ENCODE assay signal across 12 mouse cellular contexts in the genomic region with DNA sequence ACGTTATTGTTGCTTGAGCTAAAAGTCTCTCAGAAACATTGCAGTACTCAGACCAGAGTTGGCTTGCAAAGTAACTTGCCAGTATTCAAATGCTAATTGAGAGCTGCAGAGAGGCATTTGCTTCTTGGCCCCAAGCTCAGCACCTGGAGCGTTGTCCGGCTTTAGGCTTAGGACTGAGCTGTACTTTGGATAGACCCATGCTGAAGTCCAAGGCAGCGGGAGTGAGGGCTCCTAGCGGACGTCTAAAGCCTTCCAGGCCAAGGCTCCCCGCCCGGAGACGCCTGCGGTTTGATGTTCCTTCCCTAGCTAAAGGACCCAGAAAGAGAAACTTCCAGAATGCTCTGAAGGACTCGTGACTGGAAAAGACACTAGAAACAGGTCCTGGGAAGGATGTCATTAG. TPM values are rescaled to one million over a fixed set of nuclear protein-coding genes. Genes with fewer than 3 reads are reported as not detected.
A peak's percentile ranks its signal among the peaks of the same experiment; 100 is the strongest.
DNase-seq lines count a peak whose midpoint lies in the region; ATAC-seq and TF ChIP-seq lines count a peak whose summit lies in the region.
"Had no signal": no experiment of that assay in that cellular context is flagged by ENCODE, and none has a peak within 500 bp of the region (broad histone marks: within the 10 kb centered on the region; RNA-seq: fewer than 3 reads in every experiment).

No protein-coding gene starts in this region.

- no peak for DNase-seq in heart, postnatal 0 days (ENCODE audit: low spot score)
- no peak for DNase-seq in heart, adult 11 months
- DNase-seq in embryonic facial prominence, embryonic 14.5 days (ENCODE audit: low spot score): peak; percentile 17
- no peak for DNase-seq in frontal cortex, postnatal 14 days (ENCODE audit: low spot score in 2 of 2)
- no peak for DNase-seq in urinary bladder, postnatal 10 days (ENCODE audit: low spot score)
- DNase-seq in gastrocnemius, adult 18-20 months (ENCODE audit: low spot score): no peak
- DNase-seq: thymus, postnatal 36 days had no signal

- WGBS in heart, postnatal 0 days: under 1% methylated on average over 11 of the region's 11 CpGs
- 3% methylated on average over 11 of the region's 11 CpGs for WGBS in embryonic facial prominence, embryonic 14.5 days
- WGBS in kidney, embryonic 15.5 days: 3% methylated on average over 11 of the region's 11 CpGs
- 2% methylated on average over 11 of the region's 11 CpGs for WGBS in neural tube, embryonic 12.5 days

- H3K27me3 ChIP-seq in heart, postnatal 0 days (ENCODE audit: control insufficient read depth, insufficient read depth, low read length): peaks cover 55% of the 10 kb centered on the region
- H3K27me3 ChIP-seq in embryonic facial prominence, embryonic 14.5 days (replicated peaks; ENCODE audit: control insufficient read depth, insufficient read depth, low read length): peaks cover 60% of the 10 kb centered on the region
- peaks cover 68% of the 10 kb centered on the region for H3K27me3 ChIP-seq in kidney, embryonic 15.5 days
- peaks cover 65% of the 10 kb centered on the region for H3K27me3 ChIP-seq in neural tube, embryonic 12.5 days (replicated peaks)

- no peak; the same call in 1 of the 2 replicates for TF ChIP-seq CTCF in heart, postnatal 0 days (IDR thresholded peaks at IDR 0.05; ENCODE audit: low read depth)

- H3K27ac ChIP-seq in heart, postnatal 0 days (ENCODE audit: low read depth): no peak overlapping the region
- H3K27ac ChIP-seq in embryonic facial prominence, embryonic 14.5 days (replicated peaks; ENCODE audit: low read depth, low read length): no peak overlapping the region
- H3K27ac ChIP-seq in kidney, embryonic 15.5 days: no peak overlapping the region
- H3K27ac ChIP-seq in neural tube, embryonic 12.5 days: no peak overlapping the region

- peak overlapping the region; percentile 56; the same call in 1 of the 2 replicates for H3K4me2 ChIP-seq in heart, postnatal 0 days (ENCODE audit: low read depth, low read length)
- H3K4me2 ChIP-seq in embryonic facial prominence, embryonic 14.5 days (ENCODE audit: low read depth, low read length): peak overlapping the region; percentile 57
- peak overlapping the region; percentile 62 for H3K4me2 ChIP-seq in kidney, embryonic 15.5 days
- H3K4me2 ChIP-seq in neural tube, embryonic 12.5 days (replicated peaks): peak overlapping the region; percentile 55

- 0 out of 2 replicates have a peak, but pooled peaks have one; percentile 35 for ATAC-seq in heart, postnatal 0 days (ENCODE audit: insufficient read depth, low read depth)
- ATAC-seq in embryonic facial prominence, embryonic 14.5 days (ENCODE audit: low read depth): no peak
- no peak for ATAC-seq in kidney, embryonic 15.5 days (replicated peaks; ENCODE audit: low FRiP score)
- ATAC-seq in neural tube, embryonic 12.5 days (ENCODE audit: low FRiP score, low read depth): no peak

- peak overlapping the region; percentile 32 for H3K4me3 ChIP-seq in heart, postnatal 0 days (ENCODE audit: low read depth, low read length)
- peak overlapping the region; percentile 31 for H3K4me3 ChIP-seq in embryonic facial prominence, embryonic 14.5 days (ENCODE audit: low read depth, low read length)
- H3K4me3 ChIP-seq in kidney, embryonic 15.5 days (replicated peaks): peak overlapping the region; percentile 38
- peak overlapping the region; percentile 20; the same call in 1 of the 2 replicates for H3K4me3 ChIP-seq in neural tube, embryonic 12.5 days
- H3K4me3 ChIP-seq: myocyte had no signal

- H3K9me3 ChIP-seq in heart, postnatal 0 days (replicated peaks; ENCODE audit: control insufficient read depth, low read length): no peaks in the 10 kb centered on the region; the same call in 1 of the 2 replicates
- H3K9me3 ChIP-seq in embryonic facial prominence, embryonic 14.5 days (ENCODE audit: control insufficient read depth, low read length): no peaks in the 10 kb centered on the region
- peaks cover 4% of the 10 kb centered on the region; the same call in 1 of the 2 replicates for H3K9me3 ChIP-seq in kidney, embryonic 15.5 days (replicated peaks)
- no peaks in the 10 kb centered on the region for H3K9me3 ChIP-seq in neural tube, embryonic 12.5 days

- H3K36me3 ChIP-seq in heart, postnatal 0 days (replicated peaks; ENCODE audit: control insufficient read depth, insufficient read depth, low read length): no peaks in the 10 kb centered on the region
- no peaks in the 10 kb centered on the region for H3K36me3 ChIP-seq in embryonic facial prominence, embryonic 14.5 days (ENCODE audit: control insufficient read depth, insufficient read depth, low read length)
- H3K36me3 ChIP-seq in kidney, embryonic 15.5 days: no peaks in the 10 kb centered on the region
- H3K36me3 ChIP-seq in neural tube, embryonic 12.5 days: no peaks in the 10 kb centered on the region

- H3K9ac ChIP-seq in heart, postnatal 0 days (replicated peaks; ENCODE audit: low read depth, low read length): no peak overlapping the region
- no peak overlapping the region for H3K9ac ChIP-seq in embryonic facial prominence, embryonic 14.5 days (ENCODE audit: low read depth, low read length)
- no peak overlapping the region for H3K9ac ChIP-seq in kidney, embryonic 15.5 days
- no peak overlapping the region for H3K9ac ChIP-seq in neural tube, embryonic 12.5 days

- H3K4me1 ChIP-seq in heart, postnatal 0 days (ENCODE audit: control insufficient read depth, insufficient read depth): no peaks in the 10 kb centered on the region
- H3K4me1 ChIP-seq in embryonic facial prominence, embryonic 14.5 days (ENCODE audit: control insufficient read depth, insufficient read depth, low read length): peaks cover 16% of the 10 kb centered on the region
- peaks cover 35% of the 10 kb centered on the region for H3K4me1 ChIP-seq in kidney, embryonic 15.5 days
- H3K4me1 ChIP-seq in neural tube, embryonic 12.5 days: peaks cover 6% of the 10 kb centered on the region

- no peak for TF ChIP-seq EP300 in heart, postnatal 0 days (IDR thresholded peaks at IDR 0.05; ENCODE audit: low read depth)

RNA-seq across cellular contexts. Expression of gene Galr2, which starts 1.4 kb away (rescaled TPM):
- not detected in 2 replicates for total RNA-seq in heart, postnatal 0 days (2014; rRNA removed; ENCODE audit: low replicate concordance)
- polyA plus RNA-seq in heart, postnatal 0 days (2015; fragmentation: Nextera tagmentation; extraction: Ambion mirVana): 0.05 TPM in 2 replicates
- 0.29 and 0.60 TPM in 2 replicates for polyA plus RNA-seq in embryonic facial prominence, embryonic 14.5 days (2014; fragmentation: Nextera tagmentation; extraction: Ambion mirVana)
- 0.22 and 0.32 TPM in 2 replicates for polyA plus RNA-seq in kidney, embryonic 15.5 days (2015; fragmentation: Nextera tagmentation; extraction: Ambion mirVana)
- 1.4 and 2.0 TPM in 2 replicates for polyA plus RNA-seq in neural tube, embryonic 12.5 days (2016; fragmentation: Nextera tagmentation; extraction: Ambion mirVana)
- under 1 TPM in 1 of 2 experiments, not detected in 1; 0.19 TPM for total RNA-seq in gastrocnemius, adult 18-20 months (2021)
- total RNA-seq: hematopoietic stem cell, adult 5-6 weeks had no signal
- polyA plus RNA-seq: G1E had no signal

RNA-seq across cellular contexts. Expression of gene Srp68, which starts 8.1 kb away (rescaled TPM):
- total RNA-seq in heart, postnatal 0 days (2014; rRNA removed; ENCODE audit: low replicate concordance): 28.1 and 33.6 TPM in 2 replicates
- polyA plus RNA-seq in heart, postnatal 0 days (2015; fragmentation: Nextera tagmentation; extraction: Ambion mirVana): 47.8 and 48.2 TPM in 2 replicates
- polyA plus RNA-seq in embryonic facial prominence, embryonic 14.5 days (2014; fragmentation: Nextera tagmentation; extraction: Ambion mirVana): 91.9 and 92.5 TPM in 2 replicates
- 91.3 and 96.5 TPM in 2 replicates for polyA plus RNA-seq in kidney, embryonic 15.5 days (2015; fragmentation: Nextera tagmentation; extraction: Ambion mirVana)
- 85.3 and 88.4 TPM in 2 replicates for polyA plus RNA-seq in neural tube, embryonic 12.5 days (2016; fragmentation: Nextera tagmentation; extraction: Ambion mirVana)
- 10 to 100 TPM; 82.5 to 88.8 TPM for total RNA-seq in gastrocnemius, adult 18-20 months (2021)

RNA-seq across cellular contexts. Expression of gene Exoc7, which starts 24.9 kb away (rescaled TPM):
- total RNA-seq in heart, postnatal 0 days (2014; rRNA removed; ENCODE audit: low replicate concordance): 37.6 and 94.7 TPM in 2 replicates
- 43.9 and 48.7 TPM in 2 replicates for polyA plus RNA-seq in heart, postnatal 0 days (2015; fragmentation: Nextera tagmentation; extraction: Ambion mirVana)
- polyA plus RNA-seq in embryonic facial prominence, embryonic 14.5 days (2014; fragmentation: Nextera tagmentation; extraction: Ambion mirVana): 60.5 and 71.2 TPM in 2 replicates
- 61.8 and 64.0 TPM in 2 replicates for polyA plus RNA-seq in kidney, embryonic 15.5 days (2015; fragmentation: Nextera tagmentation; extraction: Ambion mirVana)
- 75.5 and 89.3 TPM in 2 replicates for polyA plus RNA-seq in neural tube, embryonic 12.5 days (2016; fragmentation: Nextera tagmentation; extraction: Ambion mirVana)
- 10 to 100 TPM; 69.0 to 86.7 TPM for total RNA-seq in gastrocnemius, adult 18-20 months (2021)

RNA-seq across cellular contexts. Expression of gene Evpl, which starts 44.2 kb away (rescaled TPM):
- 2.1 and 3.4 TPM in 2 replicates for total RNA-seq in heart, postnatal 0 days (2014; rRNA removed; ENCODE audit: low replicate concordance)
- 0.45 TPM in 2 replicates for polyA plus RNA-seq in heart, postnatal 0 days (2015; fragmentation: Nextera tagmentation; extraction: Ambion mirVana)
- 9.5 and 10.1 TPM in 2 replicates for polyA plus RNA-seq in embryonic facial prominence, embryonic 14.5 days (2014; fragmentation: Nextera tagmentation; extraction: Ambion mirVana)
- polyA plus RNA-seq in kidney, embryonic 15.5 days (2015; fragmentation: Nextera tagmentation; extraction: Ambion mirVana): 2.8 and 2.9 TPM in 2 replicates
- 0.76 and 0.95 TPM in 2 replicates for polyA plus RNA-seq in neural tube, embryonic 12.5 days (2016; fragmentation: Nextera tagmentation; extraction: Ambion mirVana)
- total RNA-seq in gastrocnemius, adult 18-20 months (2021): under 1 TPM; 0.02 to 0.07 TPM

RNA-seq across cellular contexts. Expression of gene Foxj1, which starts 53.1 kb away (rescaled TPM):
- total RNA-seq in heart, postnatal 0 days (2014; rRNA removed; ENCODE audit: low replicate concordance): 2.7 TPM in 1 of 2 replicates, not detected in the other
- 0.04 and 1.0 TPM in 2 replicates for polyA plus RNA-seq in heart, postnatal 0 days (2015; fragmentation: Nextera tagmentation; extraction: Ambion mirVana)
- polyA plus RNA-seq in embryonic facial prominence, embryonic 14.5 days (2014; fragmentation: Nextera tagmentation; extraction: Ambion mirVana): 7.1 and 13.7 TPM in 2 replicates
- polyA plus RNA-seq in kidney, embryonic 15.5 days (2015; fragmentation: Nextera tagmentation; extraction: Ambion mirVana): 2.9 TPM in 2 replicates
- polyA plus RNA-seq in neural tube, embryonic 12.5 days (2016; fragmentation: Nextera tagmentation; extraction: Ambion mirVana): 7.1 and 7.3 TPM in 2 replicates
- under 1 TPM in 1 of 2 experiments, not detected in 1; 0.14 TPM for total RNA-seq in gastrocnemius, adult 18-20 months (2021)
- total RNA-seq: hematopoietic stem cell, adult 5-6 weeks had no signal
